Mouse (Mus musculus) yolk sac, embryonic 10.5 days (tissue): ENCODE results near the gene 2900092C05Rik.

ENCODE experiments used
- DNase-seq: peaks from one replicate; pipeline ENCODE4 v3.0.0-alpha.2; 2017; ENCODE audit warnings: low spot score

The 2900092C05Rik gene

DNA sequence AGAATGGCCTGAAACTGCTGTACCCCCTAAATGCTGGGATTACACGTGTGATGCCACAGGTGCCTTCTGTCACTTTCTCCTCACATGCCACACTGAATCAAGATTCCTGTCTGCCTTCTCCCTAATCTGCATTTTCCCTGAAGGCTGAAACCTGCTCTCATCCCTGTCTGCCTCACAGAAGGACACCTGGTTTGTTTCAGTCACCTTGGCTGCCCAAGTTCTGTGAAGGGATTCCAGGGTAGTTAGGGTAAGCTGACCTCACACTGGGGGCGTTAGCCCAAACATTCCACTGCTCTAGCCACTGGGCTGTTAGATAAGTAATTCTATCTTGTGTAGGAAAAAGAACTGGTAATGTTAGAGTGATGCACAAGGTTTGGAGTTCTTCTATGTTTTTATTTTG is at the start of gene 2900092C05Rik:
Gene 2900092C05Rik (plus strand): TSS at position 301 of the 400 bp plus-strand sequence.
- no peak for DNase-seq

DNA sequence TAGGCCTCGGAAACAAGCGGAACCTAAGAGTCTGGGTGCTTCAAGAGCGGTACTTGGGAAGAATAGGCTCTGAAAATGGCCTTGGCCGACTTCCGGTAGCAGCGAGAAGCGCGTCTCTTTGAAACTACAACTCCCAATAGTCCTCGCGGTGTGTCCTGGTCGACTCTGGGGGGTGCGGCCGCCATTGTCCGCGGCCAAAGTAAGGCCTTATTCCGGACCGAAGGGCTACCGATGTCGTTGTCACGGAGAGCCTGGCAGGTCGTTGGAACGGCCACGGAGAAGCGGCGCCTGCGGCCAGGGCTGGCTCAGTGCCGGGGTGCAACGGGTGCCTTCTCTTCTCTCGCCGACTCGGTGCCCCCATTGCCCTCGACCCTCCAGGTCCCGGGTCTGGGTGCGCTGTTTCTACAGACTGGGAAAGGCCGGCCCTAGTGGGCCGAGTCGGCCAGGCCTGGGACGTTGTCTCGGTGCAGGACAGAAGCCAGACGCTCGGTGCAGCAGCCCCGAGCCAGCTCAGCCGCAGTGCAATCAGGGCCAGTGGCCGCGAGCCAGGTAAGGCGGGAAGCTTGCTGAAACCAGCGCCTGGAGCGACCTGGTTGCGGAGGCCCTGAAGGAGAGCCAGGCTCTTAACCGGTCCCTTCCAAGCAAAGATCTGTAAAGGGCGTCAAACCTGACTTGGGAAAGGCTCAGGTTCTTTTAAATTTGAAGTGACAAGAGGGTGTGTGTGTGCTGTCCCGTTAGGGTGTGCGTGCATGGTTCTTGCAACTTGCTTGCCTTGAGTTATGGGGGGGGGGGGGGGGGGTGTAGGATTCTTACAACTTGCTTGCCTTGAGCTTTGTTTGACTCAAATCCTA is 33.9 kb upstream of the 2900092C05Rik start, which contains the start of gene Zfp606:
Gene Zfp606 (plus strand): TSS at position 136 of the 851 bp plus-strand sequence.
- DNase-seq, result peak; percentile 89

DNA sequence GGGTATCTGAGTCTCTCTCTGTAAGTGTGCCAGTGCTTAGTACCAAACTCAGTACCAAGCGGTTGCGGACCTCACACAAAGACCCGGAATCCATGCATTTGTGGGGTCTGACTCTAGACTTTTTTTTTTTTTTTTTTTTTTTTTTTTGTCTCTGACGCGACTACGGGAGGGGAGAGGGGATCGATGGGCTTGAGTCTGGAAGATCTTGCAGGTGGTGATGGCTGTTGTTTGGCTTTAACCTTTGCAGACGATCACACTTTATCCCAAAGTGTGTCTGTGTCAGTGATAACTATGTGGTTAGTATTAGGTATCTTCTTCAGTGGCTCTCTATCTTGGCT is 33.3 kb upstream of the 2900092C05Rik start:
- DNase-seq, result no peak

DNA sequence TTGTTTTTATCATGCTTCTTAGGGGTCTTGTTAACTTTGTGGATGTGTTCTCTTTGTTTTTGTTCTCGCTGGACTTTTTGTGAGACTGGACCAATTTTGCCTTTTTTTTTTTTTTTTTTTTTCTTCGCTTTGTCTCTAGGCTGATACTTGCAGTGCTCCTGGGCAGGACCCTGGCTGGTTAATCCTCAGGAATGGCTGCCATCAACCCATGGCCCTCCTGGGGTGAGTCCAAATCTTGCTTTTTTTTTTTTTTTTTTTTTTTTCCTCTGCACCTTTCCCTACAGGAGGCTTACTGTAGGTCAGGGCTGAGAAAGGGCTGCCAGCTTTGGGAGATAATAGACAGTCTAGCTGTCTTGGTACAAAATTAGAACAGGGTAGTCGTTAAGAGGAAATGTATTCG is 32.8 kb upstream of the 2900092C05Rik start:
- no peak for DNase-seq

DNA sequence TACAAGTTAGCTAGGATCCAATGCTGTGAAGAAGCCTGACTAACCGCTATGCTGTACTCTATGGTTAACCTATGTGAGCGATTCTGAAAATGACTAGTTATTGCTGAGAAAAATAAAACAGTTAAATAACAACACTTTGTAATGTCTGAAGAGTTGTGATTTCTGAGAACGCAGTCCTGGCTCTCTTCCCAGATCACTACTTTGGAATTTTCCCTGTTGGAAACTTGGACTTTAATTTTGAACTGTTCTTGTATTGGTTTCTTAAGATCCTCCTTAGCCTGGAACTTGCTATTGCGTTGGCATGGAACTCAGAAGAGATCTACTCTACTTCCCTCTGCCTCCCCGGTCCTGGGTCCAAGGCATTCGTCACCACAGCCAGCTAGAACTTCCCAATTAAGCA is 28.5 kb upstream of the 2900092C05Rik start:
- no peak for DNase-seq

DNA sequence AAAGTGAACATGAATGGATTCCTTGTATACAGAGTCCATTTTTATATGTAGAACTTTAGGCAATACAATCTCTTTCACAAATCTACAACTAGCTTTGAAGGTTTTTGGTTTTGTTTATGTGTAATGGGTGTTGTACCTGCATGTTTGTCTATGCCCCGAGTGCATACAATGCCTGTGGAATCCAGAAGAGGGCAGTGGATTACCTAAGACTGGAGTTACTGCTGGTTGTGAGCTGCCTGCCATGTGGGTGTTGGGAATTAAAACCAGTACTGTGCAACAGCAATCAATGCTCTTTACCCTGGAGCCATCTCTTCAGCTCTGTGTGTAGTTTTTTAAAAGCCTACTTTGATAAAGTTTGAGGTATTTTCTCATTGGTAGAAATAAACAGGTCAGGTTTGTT is 26.4 kb upstream of the 2900092C05Rik start:
- no peak for DNase-seq

DNA sequence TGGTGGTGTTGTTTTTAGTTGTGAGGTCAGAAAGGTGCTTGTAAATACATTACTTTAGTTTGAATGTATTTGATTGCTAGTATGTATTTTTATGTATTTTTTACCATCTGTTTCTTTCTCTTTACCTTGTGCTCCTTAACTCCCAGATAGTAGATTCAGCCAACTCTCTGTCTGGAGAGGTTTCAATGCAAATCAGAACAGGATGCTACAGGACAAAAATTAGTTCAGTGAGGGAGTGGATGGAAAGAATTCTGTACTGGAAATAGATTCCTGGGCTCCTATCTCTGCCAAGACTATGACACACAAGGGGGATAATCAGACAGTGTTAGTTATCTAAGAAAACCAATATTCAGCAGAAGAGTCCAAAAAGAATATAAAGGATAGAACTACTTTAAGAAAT is 25.6 kb upstream of the 2900092C05Rik start:
- no peak for DNase-seq

DNA sequence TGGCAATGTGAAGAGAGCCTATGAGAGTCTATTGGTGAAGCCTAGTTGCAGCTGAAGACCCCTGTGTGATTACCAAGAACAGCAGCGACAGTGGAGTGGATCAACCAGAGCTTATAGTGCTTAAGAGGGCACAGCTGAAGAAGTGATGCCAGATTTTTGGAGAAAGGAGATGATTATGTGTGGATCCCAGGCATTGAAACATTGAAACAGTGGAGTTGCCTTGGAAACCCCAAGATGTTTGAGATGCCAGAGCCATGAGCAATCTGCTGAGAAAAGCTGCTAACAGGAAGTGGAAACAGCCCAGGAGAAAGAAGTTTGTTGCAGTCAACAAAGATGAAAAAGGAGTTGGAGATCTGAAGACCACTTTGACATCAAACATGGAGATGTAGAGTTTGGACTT is 1.4 kb upstream of the 2900092C05Rik start:
- DNase-seq, result no peak
